Mouse (Mus musculus) CD4-positive, CD25-positive, alpha-beta regulatory T cell, adult 4 months (primary cell): ENCODE results near the gene Msl2. TPM values are rescaled to one million over a fixed set of nuclear protein-coding genes. Genes with fewer than 3 reads are reported as not detected.

Experiments
- ATAC-seq: one replicate; pipeline ENCODE4 v1.8.0; 2017
- polyA plus RNA-seq, 2 experiments: library from polyadenylated mRNA; unstranded; fragments of 100-300 nt; shearing (Covaris generic); gene quantifications; one replicate each; pipeline ENCODE4 v1.2.1; 2017

The Msl2 gene
- polyA plus RNA-seq, 2 experiments from 2014 or later = 8.2 to 12.9 TPM

DNA sequence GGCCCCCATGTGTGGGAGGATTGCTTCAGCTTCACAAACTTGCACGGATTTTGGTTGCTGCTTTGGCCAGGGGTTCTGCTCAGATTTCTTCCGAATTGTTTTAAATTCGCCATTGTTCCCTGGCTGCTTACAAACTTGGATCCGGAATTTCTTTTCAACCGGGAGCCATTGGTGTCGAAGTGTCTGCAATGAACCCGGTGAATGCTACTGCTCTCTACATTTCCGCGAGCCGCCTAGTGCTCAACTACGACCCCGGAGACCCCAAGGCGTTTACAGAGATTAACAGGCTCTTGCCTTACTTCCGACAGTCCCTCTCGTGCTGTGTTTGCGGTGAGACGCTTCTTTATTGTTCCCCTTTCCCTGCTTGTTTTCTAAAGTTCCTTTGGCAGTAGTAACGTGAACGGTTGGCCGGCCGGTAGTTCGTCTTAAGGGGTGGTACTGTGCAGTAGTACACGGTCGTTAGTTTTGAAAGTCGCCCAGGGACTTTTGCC lies 1.2 kb downstream of the Msl2 start:
- peak; percentile 7 for ATAC-seq

DNA sequence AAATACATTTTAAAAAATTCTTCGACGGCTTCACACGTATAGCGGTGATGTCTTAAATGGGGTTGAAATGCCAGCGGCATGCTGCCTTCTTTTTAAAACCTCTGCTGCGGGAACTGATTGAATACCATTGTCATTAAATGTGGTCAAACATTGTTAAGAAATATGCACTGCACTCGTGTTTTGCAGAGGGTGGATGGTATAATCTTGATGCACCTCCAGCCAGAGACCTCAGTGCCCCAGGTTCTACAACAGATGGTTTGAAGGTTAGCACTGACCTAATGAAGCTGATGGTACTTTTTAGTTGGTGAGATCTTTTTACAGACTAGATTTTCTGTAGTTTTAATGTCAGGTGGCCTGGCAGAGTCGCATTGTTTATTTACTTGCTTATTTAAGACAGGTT lies 1.8 kb downstream of the Msl2 start:
- no peak for ATAC-seq

DNA sequence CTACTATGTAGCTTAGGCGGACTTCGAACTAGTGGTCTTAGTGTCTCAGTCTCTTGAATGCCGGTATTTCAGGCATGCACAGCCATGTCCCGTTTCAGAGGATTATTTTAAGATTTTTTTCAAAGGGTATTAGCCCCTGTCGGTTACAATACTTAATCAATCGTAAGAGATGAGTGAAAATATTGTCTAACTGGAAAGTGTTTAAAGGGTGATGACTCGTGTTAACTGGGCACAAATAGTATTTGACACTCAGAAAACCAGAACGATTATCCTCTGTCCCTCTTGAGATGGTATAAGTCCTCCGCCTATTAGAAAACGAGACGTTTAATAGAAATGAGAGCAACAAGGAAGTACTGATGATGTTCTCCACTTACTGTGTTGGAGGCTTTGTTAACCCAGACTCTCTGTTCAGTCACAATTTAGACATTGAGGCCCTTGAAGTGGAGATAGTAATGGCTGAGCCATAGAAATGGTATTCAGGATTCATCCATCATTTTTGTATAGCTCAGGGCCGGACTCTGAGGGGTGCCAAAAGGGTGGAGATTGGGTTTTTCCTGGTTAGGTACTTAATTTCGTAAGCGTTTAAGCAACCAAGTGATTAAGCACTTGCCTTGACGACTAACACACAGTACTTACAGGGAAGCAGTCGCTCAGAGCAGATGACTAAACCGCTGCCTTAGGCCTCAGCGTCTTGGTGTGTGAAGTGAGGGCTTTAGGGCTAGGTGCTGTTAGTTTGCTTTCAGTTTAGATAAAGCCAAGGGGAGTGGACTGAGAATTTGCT lies 2.4 kb downstream of the Msl2 start:
- no peak for ATAC-seq

DNA sequence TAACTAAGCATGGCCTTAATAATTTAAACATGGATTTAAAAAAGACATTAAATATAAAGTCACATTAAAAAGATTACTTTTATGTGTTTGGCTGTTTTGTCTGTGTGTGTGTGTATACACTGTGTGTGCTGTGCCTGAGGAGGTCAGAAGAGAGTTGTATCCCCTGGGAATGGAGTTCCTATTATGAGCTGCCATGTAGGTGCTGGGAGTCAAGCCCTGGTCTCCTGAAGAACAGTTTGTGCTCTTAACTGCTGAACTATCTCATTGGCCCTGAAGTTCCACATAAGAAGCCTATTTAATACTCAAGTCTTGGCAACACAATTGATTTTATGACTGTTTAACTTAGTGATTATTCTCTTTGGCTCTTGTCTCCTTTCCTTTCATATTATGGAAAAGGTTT lies 3.6 kb downstream of the Msl2 start:
- ATAC-seq = no peak

DNA sequence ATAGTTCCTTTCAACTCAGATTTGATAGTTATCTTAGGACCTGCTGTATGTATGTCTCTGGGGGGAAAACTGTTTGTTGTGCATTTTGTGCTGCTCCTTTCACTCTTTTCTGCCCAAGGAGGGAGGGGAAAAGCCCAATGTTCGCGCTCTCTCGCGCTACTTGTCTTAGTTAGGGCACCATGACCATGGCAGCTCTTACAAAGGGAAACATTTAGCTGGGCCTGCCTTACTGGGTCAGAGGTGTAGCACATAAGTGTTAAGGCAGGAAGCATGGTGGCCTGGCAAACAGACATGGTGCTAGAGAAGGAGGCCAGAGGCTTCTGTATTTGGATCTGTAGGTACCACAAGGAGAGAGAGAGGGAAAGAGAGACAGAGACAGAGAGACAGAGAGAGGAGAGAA lies 4.7 kb downstream of the Msl2 start:
- ATAC-seq = no peak

DNA sequence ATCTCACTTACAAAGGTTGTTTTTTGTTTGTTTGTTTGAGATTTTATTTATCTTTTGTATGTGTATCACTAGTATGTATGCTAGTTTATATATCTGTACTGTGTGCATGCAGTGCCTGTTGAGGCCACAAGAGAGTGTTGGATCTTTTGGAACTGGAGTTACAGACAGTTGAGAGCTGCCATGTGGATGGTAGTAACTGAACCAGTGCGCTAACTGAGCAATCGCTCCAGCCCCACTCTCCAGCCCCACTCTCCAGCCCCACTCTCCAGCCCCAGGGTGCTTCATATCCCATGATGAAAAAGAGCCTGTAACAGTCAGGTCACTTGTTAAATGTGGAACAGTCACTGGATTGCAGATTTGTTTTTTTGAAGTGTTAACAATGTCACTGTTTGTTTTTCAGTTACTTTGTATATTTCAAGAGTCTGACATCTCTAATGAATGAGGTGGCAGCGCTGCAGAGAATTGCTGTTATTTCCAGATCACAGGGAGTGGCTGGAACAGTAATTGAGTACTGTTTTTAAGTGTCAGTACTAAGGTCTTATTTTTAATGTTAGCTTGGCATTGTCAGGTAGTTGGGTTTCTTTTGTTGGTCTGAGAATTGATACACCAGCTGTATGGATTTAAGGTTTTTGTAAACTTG lies 6.3 kb downstream of the Msl2 start:
- no peak for ATAC-seq

DNA sequence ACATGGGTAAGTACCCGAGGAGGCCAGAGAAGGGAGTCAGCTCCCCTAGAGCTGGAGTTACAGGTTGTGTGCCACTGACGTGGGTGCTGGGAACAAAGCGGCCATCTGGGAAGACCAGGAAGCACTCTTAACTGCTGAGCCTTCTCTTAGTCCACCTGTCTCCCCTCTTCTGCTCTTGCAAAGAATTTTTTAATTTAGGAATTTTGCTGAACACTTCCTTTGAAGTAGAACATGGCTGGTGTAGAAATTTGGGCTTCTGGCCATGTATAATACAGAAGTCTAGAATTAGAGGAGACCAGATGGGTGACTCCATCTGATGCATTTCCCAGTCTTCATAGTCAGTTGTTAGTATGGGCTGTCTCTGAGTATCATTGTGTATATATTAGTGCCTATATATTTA lies 9.8 kb downstream of the Msl2 start:
- ATAC-seq = no peak

DNA sequence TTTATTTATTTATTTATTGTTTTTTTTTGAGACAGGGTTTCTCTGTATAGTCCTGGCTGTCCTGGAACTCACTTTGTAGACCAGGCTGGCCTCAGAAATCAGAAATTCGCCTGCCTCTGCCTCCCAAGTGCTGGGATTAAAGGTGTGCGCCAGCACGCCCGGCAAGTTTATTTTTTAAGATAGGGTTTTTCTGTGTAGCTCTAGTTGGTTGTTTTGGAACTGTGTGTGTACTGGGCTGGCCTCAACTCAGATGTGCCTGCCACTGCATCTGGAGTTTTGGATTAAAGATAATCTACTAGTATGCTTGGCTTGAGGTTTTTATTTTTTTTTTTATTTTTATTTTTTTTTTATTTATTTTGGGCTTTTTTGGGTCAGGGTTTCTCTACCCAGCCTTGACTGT lies 21.5 kb downstream of the Msl2 start:
- ATAC-seq = no peak

DNA sequence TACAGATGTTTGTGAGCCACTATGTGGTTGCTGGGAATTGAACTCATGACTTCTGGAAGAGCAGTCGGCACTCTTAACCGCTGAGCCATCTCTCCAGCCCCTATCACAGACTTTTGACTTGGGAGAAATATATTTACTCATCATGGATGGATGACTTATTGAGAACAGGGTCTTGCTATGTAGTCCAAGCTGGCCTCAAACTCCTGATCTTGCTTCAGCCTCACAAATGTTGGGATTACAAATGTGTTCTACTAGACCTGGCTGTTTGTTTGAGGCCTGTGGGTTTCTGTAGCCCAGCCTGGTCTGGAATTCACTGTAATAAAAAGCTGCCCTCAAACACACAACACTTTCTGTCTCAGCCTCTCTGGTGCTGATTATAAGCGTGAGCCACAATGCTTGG lies 22.6 kb downstream of the Msl2 start:
- ATAC-seq = no peak

DNA sequence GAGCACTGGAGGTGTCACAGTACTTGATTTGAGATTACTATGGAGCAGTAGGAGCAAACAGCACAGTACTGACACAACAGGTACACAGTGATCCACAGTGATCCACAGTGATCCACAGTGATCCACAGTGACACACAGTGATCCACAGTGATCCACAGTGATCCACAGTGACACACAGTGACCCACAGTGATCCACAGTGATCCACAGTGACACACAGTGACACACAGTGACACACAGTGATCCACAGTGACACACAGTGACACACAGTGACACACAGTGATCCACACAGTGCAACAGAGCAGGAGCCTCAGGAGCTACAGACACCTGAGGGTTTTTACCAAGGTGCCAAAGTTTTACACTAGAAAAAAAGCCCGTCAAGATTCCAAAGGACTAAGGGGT lies 23.6 kb downstream of the Msl2 start:
- ATAC-seq = no peak

DNA sequence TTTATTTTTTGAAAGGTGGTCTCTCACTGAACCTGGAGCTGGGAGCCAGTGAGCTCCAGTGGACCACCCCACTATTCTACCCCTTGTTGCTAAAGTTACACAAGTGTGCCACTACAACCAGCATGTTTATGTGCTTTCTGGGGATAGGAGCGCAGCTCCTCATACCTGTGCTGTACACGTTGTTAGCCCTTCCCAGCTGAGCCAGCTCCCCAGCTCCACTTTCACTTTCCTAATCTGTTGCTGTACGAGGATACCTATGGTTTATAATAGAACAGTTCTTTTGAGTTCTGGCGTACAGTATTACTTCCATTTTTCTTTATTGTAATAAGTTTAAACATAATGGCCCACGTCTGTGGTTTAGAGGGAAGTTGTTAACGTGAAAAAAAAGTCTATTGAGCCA lies 25.5 kb downstream of the Msl2 start:
- peak; percentile 75 for ATAC-seq

DNA sequence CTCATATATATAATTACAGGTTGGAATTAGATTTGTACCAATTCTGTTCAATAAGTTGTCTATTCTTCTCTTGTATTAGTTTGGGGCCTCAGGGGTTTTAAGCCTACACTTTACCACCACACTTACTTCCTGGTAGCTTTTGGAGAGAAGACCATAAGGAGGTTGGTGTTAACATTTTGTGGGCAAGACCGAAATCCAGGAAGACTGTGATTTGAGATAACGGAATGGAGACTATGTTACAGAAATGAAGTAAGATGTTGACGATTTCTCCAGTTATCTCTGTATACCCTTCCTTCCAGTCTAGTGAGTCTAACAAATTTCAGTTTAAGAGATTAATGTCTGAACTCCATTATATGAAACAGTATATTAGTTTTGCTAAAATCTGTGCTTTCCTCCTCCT lies 26.3 kb downstream of the Msl2 start:
- no peak for ATAC-seq

DNA sequence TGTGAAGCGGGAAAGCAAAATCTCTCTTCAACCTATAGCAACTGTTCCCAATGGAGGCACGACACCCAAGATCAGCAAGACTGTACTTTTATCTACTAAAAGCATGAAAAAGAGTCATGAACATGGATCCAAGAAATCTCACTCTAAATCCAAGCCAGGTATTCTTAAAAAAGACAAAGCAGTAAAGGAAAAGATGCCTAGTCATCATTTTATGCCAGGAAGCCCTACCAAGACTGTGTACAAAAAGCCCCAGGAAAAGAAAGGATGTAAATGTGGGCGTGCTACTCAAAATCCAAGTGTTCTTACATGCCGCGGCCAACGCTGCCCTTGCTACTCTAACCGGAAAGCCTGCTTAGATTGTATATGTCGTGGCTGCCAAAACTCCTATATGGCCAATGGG lies 27.6 kb downstream of the Msl2 start:
- no peak for ATAC-seq

DNA sequence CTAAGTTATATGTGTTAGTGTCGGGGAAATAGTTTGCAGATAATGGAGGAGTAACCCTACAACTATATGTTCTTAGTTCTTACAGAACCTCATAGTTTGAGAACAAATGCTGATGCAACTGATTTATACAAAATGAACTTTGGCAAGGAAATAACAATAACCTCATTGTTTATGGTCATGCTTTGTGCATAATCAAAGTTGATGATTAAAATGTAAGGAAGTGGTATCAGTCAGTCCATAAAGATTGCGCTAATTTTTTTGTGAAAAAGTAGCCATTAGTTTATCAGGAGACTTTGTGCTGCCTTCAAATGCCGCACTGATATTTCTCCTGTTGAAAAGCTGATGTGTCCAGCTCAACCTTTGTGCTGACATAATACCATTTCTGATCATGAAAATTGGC lies 28.4 kb downstream of the Msl2 start:
- ATAC-seq = no peak

DNA sequence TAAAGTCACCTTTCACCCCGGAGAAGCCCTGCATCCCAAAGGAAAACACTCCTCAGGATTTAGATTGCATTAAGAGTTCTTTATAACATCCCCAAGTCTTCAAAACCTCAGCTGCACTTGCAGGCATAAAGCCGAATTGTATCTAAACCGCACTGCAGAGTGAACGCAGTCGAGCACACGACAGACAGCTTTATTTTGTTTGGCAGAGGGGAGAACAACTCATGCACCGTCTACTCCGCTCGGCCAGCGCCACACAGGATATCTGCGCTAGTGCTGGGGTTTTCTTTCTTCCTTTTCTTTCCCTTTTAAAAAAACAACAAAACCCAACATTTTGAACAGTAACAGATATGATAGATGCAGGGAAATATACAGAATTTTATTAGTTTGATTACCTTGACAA lies 31.0 kb downstream of the Msl2 start:
- no peak for ATAC-seq

DNA sequence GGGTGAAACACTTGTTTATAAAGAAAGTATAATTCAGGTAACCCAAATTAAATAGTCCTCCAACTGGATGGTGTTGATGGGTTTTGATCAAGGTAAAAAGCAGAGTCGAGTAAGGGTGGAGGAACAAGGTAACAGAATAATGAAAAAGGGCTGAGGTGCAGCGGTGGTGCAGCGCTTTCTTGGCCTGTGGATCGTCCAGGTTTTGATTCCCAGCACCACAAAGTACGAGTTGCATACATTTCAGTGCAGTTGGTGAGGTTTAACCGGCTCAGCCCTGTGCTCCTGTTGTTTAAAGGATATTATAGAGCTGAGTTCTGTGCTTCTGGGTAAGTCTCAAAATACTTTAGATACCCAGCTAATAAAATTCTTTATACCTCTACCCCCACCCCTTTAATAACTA lies 31.8 kb downstream of the Msl2 start:
- ATAC-seq = no peak

DNA sequence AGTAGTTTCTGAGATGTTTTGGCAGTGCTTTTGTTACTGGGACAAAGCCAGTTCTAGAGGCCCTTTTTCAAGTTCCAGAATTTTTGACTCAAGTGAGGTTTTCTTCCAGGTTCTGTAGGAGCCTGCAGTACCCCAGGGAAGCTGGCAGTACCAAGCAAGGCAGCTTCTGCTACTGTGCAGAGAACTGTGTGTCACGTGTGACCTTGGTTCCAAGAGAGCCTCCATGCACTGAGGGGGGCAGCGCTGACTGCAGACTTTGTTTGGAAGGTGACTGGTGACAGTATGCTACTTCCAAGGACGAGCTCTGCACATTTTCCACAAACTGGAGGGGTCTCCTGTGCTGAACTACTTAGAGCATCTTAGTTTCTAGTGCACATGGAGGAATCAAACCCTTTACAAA lies 33.5 kb downstream of the Msl2 start:
- no peak for ATAC-seq

DNA sequence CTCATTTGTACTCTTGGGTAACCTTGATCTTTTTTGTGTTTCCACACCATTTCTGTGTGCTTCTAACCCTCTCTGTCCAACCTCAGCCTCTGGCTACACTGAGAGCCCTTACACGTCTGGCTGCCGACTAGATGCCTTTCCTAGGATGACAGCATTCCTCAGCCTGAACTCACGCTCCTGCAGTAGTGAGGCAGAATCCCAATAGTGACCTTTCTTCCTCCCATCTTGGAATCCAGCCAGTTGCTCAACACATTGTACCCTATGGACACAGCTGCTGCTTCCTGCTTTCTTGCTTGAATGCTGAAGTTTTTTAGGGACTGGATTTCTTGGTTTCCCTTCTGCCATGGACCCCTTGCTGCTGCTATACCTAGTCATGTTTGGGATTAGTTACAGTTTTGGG lies 36.1 kb downstream of the Msl2 start:
- no peak for ATAC-seq

DNA sequence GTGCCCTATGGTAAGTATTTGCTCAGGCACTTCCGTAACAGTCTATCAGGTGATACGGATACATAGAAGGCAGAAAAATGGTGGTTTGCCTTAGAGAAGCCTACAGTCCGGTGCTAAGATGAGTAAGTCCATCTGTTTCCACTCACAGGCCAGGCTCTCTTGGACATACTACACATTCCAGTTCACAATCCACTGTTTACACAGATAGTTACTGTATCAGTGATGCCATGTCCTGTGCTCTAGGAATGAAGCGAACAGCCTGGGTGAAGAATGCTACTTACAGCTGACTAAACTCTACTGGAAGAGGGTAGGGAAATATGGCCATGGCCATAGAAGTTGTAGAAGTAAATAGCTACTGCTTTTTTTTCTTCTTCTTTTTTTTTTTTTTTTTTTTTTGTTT lies 39.4 kb downstream of the Msl2 start:
- no peak for ATAC-seq

DNA sequence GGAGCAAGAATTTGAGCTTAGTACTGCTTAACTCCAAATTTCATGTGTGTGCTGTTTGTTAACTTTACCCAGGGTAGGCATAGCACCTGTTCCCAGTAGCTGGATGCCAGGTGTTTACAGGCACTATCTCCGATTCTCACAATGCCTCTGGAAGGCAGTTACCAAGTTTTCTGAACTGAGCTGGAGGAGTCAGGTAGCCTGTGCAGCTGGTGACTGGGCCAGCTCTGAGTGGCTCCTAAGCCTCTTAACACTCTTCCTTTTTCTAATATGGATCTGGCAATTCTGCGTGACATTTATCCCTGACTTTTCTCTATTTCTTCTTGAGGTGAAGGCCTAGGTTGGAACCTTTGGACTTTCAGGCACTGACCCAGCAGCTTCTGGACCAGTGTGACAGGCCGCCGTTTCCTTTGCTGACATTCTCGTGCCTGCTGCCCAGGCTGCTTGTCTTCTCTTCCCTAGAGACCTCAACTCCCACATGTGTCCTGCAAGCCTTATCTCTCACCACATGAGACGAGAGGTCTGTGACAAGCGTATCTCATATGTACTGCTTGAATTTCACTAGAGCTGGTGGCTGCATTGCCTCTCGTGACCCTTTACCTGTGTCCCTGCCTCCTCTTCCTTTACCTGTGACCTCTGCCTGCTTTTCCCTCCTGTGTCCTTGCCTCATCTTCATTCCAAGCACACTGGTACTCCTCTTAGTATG lies 40.4 kb downstream of the Msl2 start:
- no peak for ATAC-seq

DNA sequence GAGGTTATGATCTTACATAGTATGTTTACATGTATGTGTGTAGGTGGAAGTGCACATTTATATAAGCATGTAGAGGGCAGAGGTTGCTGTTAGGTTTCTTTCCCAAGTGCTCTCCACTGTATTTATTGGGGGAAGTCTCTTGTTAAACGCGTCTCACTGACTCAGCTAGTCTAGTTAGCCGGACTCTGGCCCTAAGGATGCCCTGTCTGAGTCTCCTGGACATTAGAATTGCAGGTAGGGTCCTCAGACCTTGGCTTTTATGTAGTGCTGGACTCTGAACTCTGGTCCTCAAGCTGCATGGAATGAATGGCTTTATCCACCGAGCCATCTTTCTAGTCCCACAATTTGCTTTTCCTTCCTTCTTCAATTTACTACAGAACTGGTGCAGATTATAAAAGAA lies 69.7 kb downstream of the Msl2 start:
- no peak for ATAC-seq

DNA sequence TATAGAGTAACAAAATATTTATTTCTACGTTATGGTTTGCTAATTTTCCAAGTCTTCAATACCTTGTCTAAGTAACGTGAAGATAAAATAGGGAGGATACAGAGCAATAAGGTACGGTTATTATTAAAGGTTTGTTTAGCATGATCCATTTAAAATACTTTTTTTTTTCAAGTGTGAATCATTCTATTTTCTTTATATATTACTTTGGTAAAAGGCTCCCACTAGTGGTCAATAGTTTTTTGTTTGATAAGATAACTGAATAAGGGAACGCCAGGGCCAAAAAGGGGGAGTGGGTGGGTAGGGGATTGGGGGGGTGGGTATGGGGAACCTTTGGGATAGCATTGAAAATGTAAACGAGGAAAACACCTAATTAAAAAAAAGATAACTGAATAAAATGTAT lies 79.0 kb downstream of the Msl2 start:
- ATAC-seq = no peak
